Mouse (Mus musculus) megakaryocyte, embryonic 14.5 days (primary cell): Measurements from ENCODE around the gene Dgke. TPM values are rescaled to one million over a fixed set of nuclear protein-coding genes. Genes with fewer than 3 reads are reported as not detected.
A peak's percentile ranks its signal among the peaks of the same experiment; 100 is the strongest.

Experiments
- H3K27me3 ChIP-seq: replicated peaks from 2 replicates; pipeline ENCODE3; 2012; ENCODE audit warnings: inconsistent platforms
- H3K36me3 ChIP-seq: replicated peaks from 2 replicates; pipeline ENCODE3; 2012; ENCODE audit warnings: low read length, inconsistent platforms, mixed read lengths
- H3K4me1 ChIP-seq: 2 replicates; pipeline ENCODE4 v1.6.1; 2012; ENCODE audit warnings: inconsistent platforms
- H3K4me3 ChIP-seq: replicated peaks from 2 replicates; pipeline ENCODE3; 2012; ENCODE audit warnings: moderate library complexity, mild to moderate bottlenecking, inconsistent platforms
- H3K9me3 ChIP-seq: 2 replicates; pipeline ENCODE4 v1.6.1; 2012; ENCODE audit warnings: inconsistent platforms
- FLI1 ChIP-seq: IDR thresholded peaks from 2 replicates; pipeline ENCODE4 v1.6.1; 2012; ENCODE audit warnings: low read length, inconsistent platforms, mixed read lengths
- GATA1 ChIP-seq: IDR thresholded peaks from 3 replicates; pipeline ENCODE4 v1.6.1; 2012; ENCODE audit warnings: mixed read lengths, low read length, inconsistent platforms, borderline replicate concordance
- polyA plus RNA-seq: library from polyadenylated mRNA; stranded (reverse); fragments of >175 nt; gene quantifications from 2 replicates; pipeline ENCODE4 v1.2.3, GENCODE M21; 2012; ENCODE audit warnings: low replicate concordance; ENCODE audit not compliant: insufficient read depth

The Dgke gene
- polyA plus RNA-seq, 1 experiment = 0.70 TPM

DNA sequence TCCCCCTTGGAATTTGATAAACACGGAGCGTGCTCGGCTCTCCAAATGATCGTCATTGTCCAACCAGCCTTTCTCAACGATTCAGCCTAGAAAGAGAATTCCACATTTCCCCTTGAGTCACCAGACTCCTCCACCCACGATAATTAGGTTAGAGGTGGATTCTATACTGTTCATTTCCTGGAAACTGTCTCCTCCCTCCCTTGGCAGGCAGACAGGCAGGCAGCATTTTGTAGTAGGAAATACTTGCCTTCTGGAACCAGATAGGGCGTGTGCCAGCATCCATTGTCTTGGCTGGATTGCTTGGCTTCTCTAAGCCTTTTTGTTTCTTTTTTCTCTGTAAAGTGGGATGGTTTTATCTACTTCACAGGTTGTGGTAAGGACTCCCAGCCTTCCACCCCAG, 70.2 kb downstream of the Dgke start:
- H3K4me1 ChIP-seq = peaks cover 64% of the 10 kb centered on the region
- H3K9me3 ChIP-seq = no peaks in the 10 kb centered on the region
- peaks cover 4% of the 10 kb centered on the region for H3K36me3 ChIP-seq
- peak overlapping the region; percentile 12 for H3K4me3 ChIP-seq
- TF ChIP-seq FLI1 (no peak), GATA1 (no peak)
- no peaks in the 10 kb centered on the region for H3K27me3 ChIP-seq

DNA sequence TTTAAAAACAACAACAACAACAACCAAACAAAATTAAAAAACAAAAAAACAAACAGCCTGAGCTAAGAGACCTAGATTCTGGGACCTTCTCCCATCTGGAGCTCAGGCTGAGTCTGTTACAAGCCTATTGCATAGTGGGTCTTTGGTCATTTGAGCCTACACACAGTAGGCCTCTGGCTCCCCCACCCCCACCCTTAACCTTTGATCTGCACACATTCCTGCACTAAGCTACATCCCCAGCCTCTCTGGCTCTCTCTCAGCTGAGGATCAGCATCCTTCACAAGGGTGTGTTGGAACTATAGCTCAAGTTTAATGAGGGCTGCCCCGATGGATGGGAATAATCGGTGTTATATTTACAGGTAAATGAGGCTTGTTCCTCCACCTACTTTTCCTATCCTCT, 71.0 kb downstream of the Dgke start:
- H3K27me3 ChIP-seq = no peaks in the 10 kb centered on the region
- peaks cover 7% of the 10 kb centered on the region for H3K36me3 ChIP-seq
- no peak for TF ChIP-seq GATA1
- no peak for TF ChIP-seq FLI1
- no peaks in the 10 kb centered on the region for H3K9me3 ChIP-seq
- H3K4me3 ChIP-seq = no peak overlapping the region
- peaks cover 56% of the 10 kb centered on the region for H3K4me1 ChIP-seq

DNA sequence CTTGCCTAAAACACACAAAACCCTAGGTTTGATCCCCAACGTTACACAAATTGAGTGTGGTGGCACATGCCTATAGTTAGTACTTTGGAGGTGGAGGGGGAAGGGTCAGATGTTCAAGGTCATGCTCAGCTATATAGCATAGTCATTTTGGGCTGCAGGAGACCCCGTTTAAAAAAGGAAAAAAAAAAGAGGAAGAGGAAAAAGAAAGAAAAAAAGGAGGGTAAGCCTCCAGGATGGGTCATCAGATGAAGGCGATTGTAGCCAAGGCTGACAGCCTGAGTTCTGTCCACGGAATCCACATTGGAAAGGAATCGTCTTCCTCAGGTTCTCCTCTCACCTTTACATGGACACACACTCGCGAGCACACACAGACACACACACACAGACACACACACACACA, 72.2 kb downstream of the Dgke start:
- H3K27me3 ChIP-seq = no peaks in the 10 kb centered on the region
- H3K9me3 ChIP-seq = no peaks in the 10 kb centered on the region
- TF ChIP-seq GATA1 (no peak), FLI1 (no peak)
- no peak overlapping the region for H3K4me3 ChIP-seq
- peaks cover 44% of the 10 kb centered on the region for H3K4me1 ChIP-seq
- H3K36me3 ChIP-seq = peaks cover 9% of the 10 kb centered on the region

DNA sequence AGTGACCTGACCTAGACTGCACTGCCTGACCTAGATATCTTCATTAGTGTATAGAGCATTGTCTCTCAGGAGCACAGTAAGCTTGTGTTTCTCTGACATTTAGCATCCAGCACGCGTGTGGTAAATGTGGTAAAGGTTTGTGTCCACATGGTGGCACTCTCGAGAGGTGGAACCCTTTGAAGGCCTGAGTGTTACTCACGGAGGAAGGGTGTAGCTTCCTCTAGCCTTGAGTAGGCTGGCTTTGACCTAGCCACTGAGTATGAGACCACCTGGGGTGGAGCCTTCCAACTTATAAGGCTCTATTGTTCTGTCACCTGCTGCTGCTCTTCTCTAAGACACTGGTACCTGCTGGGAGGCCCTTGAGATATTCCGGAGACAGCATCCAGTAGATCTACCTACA, 73.0 kb downstream of the Dgke start:
- no peak overlapping the region for H3K4me3 ChIP-seq
- H3K27me3 ChIP-seq = no peaks in the 10 kb centered on the region
- TF ChIP-seq GATA1 (no peak), FLI1 (no peak)
- H3K4me1 ChIP-seq = peaks cover 39% of the 10 kb centered on the region
- no peaks in the 10 kb centered on the region for H3K9me3 ChIP-seq
- H3K36me3 ChIP-seq = peaks cover 13% of the 10 kb centered on the region

DNA sequence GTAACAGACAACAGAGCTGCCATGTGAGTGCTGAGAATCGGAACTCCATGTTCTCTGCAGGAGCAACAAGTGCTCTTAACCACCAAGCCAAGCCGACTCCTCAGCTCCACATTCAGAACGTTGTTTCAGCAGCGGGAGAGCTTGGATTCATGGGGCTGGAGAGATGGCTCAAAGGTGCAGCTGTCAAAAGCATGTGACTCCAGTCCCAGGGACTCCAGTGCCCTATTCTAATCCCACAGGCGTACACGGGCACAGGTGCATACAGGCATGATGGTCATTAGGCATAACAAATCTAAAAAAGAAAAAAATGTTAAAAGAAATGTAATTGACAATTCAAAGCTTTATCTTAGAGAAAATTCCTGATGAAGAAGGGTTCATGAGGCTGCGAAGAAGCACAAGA, 73.5 kb downstream of the Dgke start:
- H3K36me3 ChIP-seq = peaks cover 16% of the 10 kb centered on the region
- peaks cover 35% of the 10 kb centered on the region for H3K4me1 ChIP-seq
- TF ChIP-seq FLI1 (no peak), GATA1 (no peak)
- H3K4me3 ChIP-seq = no peak overlapping the region
- H3K9me3 ChIP-seq = no peaks in the 10 kb centered on the region
- H3K27me3 ChIP-seq = no peaks in the 10 kb centered on the region

DNA sequence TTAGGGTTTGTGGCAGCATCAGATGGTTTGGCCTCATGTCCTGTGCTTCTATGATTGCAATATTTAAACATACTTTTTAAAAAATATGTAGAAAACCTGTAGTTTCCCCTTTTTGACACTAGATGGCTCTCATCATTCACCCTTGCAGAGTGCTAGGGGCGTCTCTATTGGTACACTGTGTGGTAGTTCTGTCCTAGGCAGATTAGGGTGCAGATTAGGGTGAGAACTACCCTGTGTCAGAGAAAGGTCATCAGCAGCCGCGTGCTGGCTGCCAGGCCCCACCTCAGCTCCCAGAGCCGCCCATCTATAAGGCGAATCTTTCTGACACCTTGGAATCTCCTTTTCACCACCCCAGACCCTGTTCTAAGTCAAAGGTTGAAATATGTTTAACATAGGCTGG, 77.1 kb downstream of the Dgke start:
- Histone ChIP-seq H3K36me3 (peaks cover 46% of the 10 kb centered on the region), H3K4me1 (peaks cover 12% of the 10 kb centered on the region)
- TF ChIP-seq GATA1 (no peak), FLI1 (no peak)

DNA sequence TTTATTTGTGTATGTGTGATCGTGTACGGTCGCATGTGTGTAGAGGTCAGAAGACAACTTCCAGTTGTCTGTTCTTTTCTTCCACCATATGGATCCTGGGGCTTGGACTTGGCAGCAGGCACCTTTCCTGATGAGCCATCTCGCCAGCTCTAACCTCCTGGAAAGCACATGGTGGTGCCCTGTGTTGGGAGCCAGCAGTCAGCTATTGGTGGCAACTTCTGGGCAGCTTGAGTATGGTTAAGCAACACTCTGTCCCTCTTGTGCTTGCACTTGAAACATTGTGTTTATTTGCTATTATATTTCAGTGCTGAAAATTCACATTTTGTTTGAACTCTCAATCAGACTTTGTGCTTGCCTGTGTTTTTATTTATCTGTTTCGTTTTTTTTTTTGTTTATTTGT, 77.7 kb downstream of the Dgke start:
- Histone ChIP-seq H3K9me3 (no peaks in the 10 kb centered on the region), H3K27me3 (no peaks in the 10 kb centered on the region), H3K4me1 (peaks cover 6% of the 10 kb centered on the region), H3K4me3 (no peak overlapping the region), H3K36me3 (peaks cover 50% of the 10 kb centered on the region)
- no peak for TF ChIP-seq FLI1
- TF ChIP-seq GATA1 = no peak

More for the DNA sequence above, 77.1 kb downstream of the Dgke start:
- no peaks in the 10 kb centered on the region for H3K9me3 ChIP-seq
- no peaks in the 10 kb centered on the region for H3K27me3 ChIP-seq
- H3K4me3 ChIP-seq = no peak overlapping the region

DNA sequence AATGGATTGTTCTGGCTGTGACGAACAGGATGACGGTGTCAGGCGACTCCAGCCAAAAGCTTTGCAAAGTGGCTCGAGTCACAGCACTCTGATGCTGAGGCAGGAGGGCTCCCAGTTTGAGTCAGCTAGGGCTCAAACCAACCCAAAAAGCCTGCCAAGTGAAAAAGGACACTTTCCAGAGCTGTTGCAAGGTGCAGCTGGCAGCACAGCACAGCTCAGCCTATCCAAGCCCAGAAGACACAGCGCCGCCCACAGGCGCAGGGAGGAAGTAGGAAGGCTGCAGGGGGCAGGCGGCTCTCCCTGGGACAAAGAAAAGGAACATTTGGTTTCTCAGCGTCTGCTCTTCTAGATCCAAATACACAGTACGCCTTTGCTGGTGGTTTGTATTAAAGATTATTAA, 80.0 kb downstream of the Dgke start:
- Histone ChIP-seq H3K4me1 (no peaks in the 10 kb centered on the region), H3K36me3 (peaks cover 69% of the 10 kb centered on the region), H3K4me3 (no peak overlapping the region), H3K27me3 (no peaks in the 10 kb centered on the region), H3K9me3 (no peaks in the 10 kb centered on the region)
- TF ChIP-seq GATA1 (no peak), FLI1 (no peak)

Other genes with a start within 250 kb of the Dgke start
- gene Akap1, start 202.3 kb downstream of the Dgke start, polyA plus RNA-seq = 0.90 and 3.9 TPM in 2 replicates
- 1.1 and 7.4 TPM in 2 replicates for gene Scpep1, start 111.4 kb downstream of the Dgke start, polyA plus RNA-seq
- not detected in 2 replicates for gene Elobl, start 99.9 kb downstream of the Dgke start, polyA plus RNA-seq
- 2.3 and 3.1 TPM in 2 replicates for gene Coil, start 96.6 kb downstream of the Dgke start, polyA plus RNA-seq
- gene Trim25, start 67.5 kb downstream of the Dgke start, polyA plus RNA-seq = 6.3 and 58.2 TPM in 2 replicates
- not detected in 2 replicates for gene Gm525, start 7.0 kb upstream of the Dgke start, polyA plus RNA-seq
- gene Nog, start 235.5 kb upstream of the Dgke start, polyA plus RNA-seq = 0.13 and 8.8 TPM in 2 replicates